Mouse (Mus musculus) neural tube, embryonic 12.5 days (tissue): ENCODE results near the gene Zkscan2. TPM values are rescaled to one million over a fixed set of nuclear protein-coding genes. Genes with fewer than 3 reads are reported as not detected.

ENCODE experiments used
- ATAC-seq: fragments of 200-750 bp; cut with Nextera tagmentation; 2 replicates; pipeline ENCODE4 v1.8.0; 2017; ENCODE audit warnings: low read depth, mild to moderate bottlenecking, moderate TSS enrichment, moderate library complexity; ENCODE audit not compliant: low FRiP score
- H3K27ac ChIP-seq: fragments of 300-500 bp; sonication (generic); 2 replicates; pipeline ENCODE4 v1.5.1; 2016
- H3K27me3 ChIP-seq: fragments of 300-500 bp; sonication (generic); replicated peaks from 2 replicates; pipeline ENCODE4 v1.6.1; 2016; ENCODE audit warnings: mild to moderate bottlenecking
- H3K36me3 ChIP-seq: fragments of 300-500 bp; sonication (generic); 2 replicates; pipeline ENCODE4 v1.6.1; 2016; ENCODE audit warnings: mild to moderate bottlenecking
- H3K4me1 ChIP-seq: fragments of 300-500 bp; sonication (generic); 2 replicates; pipeline ENCODE4 v1.6.1; 2016
- H3K4me2 ChIP-seq: fragments of 300-500 bp; sonication (generic); replicated peaks from 2 replicates; pipeline ENCODE4 v1.6.1; 2016; ENCODE audit warnings: mild to moderate bottlenecking
- H3K4me3 ChIP-seq: fragments of 300-500 bp; sonication (generic); 2 replicates; pipeline ENCODE4 v1.5.1; 2016
- H3K9ac ChIP-seq: fragments of 300-500 bp; sonication (generic); 2 replicates; pipeline ENCODE4 v1.6.1; 2016; ENCODE audit warnings: mild to moderate bottlenecking
- H3K9me3 ChIP-seq: fragments of 300-500 bp; sonication (generic); 2 replicates; pipeline ENCODE4 v1.6.1; 2016; ENCODE audit warnings: mild to moderate bottlenecking
- WGBS: fragments of 180-500 bp; shearing (Covaris S2); methylation state at CpG from one replicate; pipeline ENCODE4 v1.1.7; 2016; 5-methylcytosine and 5-hydroxymethylcytosine counted together
- polyA plus RNA-seq: library from polyadenylated mRNA; unstranded; fragments of >200 nt; fragmentation: Nextera tagmentation; extraction: Ambion mirVana; gene quantifications from 2 replicates; pipeline ENCODE4 v1.2.1, GENCODE M21; 2016

Zkscan2 gene
- polyA plus RNA-seq, 1 experiment from 2014 or later: 9.8 TPM

DNA sequence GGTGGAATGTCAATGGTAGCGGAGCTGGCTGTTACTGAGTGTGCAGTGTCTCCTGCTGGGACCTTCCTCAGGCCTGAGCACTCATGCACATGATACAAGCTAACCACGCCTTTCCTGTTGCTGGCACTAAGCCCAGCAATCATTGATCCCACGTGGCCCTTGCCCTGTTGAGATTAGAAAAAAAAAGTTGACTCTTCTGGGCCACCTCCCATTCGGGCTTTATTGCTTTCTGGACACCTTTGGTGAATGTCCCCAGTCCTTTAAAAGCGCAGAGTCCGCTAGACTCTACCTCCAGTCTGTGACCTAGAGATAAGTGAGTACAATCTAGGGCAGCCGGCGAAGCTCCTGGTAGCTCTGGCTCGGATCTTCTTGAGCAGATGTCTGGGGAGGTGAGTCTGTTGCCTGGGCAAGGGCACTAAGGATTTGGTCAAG, 38.2 kb downstream of the Zkscan2 start, which contains the start of gene Aqp8:
Gene Aqp8 (plus strand): TSS at position 222 of the 432 bp plus-strand sequence.
- Histone ChIP-seq H3K4me3 (no peak within 1 kb of the TSS), H3K9ac (no peak within 1 kb of the TSS), H3K4me2 (no peak within 1 kb of the TSS), H3K27ac (no peak within 1 kb of the TSS), H3K36me3 (no peaks in the 10 kb centered on the region), H3K4me1 (no peaks in the 10 kb centered on the region), H3K9me3 (no peaks in the 10 kb centered on the region), H3K27me3 (0 out of 2 replicates have a peak, but pooled peaks cover 3% of the 10 kb centered on the region)
- ATAC-seq: no peak
- 77% methylated on average over 9 of the region's 9 CpGs for WGBS

DNA sequence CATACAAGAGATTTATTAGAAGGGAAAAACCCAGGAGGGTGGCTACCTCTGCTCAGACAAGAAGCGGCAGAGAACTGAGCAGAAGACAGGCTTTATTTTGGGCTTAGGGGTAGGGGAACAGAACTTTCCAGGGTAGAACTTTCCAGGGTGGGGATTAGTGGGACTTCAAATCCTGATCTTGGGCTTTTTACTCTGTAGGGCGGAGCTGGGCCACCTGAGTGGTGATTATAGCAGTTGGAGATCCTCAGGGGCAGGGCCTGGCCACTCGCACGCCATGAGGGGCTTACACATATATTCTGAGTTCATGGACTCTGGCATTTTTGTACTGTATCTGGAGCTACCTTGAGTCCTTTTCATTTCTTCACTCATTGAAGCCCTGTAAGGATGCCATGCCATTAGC, 38.9 kb downstream of the Zkscan2 start:
- Histone ChIP-seq H3K9ac (no peak overlapping the region), H3K9me3 (no peaks in the 10 kb centered on the region), H3K4me1 (no peaks in the 10 kb centered on the region), H3K27ac (no peak overlapping the region), H3K27me3 (0 out of 2 replicates have a peak, but pooled peaks cover 3% of the 10 kb centered on the region), H3K36me3 (no peaks in the 10 kb centered on the region), H3K4me3 (no peak overlapping the region), H3K4me2 (no peak overlapping the region)
- ATAC-seq: no peak
- WGBS: 85% methylated on average over 4 of the region's 4 CpGs

DNA sequence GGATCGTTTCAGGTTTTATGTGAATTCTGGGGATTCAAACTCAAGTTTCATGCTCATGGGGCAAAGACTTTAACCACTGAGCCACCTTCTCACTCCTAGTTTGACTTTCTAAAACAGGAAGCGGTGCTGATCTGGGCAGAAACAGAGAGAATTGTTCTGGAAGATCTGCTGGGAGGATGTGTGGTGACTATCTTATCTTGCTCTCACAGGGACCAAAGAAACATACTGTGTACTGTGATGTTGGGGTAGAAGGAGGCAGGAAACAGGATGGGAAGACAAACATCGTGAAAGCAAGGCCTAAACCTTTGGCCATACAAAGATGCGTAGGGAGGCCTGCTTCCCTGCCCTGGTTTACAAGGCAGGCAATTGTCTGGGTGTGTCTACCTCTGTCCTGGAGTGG, 41.0 kb downstream of the Zkscan2 start:
- no peak for ATAC-seq
- WGBS: 84% methylated on average over 4 of the region's 4 CpGs
- H3K4me3 ChIP-seq: no peak overlapping the region
- no peaks in the 10 kb centered on the region for H3K9me3 ChIP-seq
- no peaks in the 10 kb centered on the region for H3K27me3 ChIP-seq
- no peak overlapping the region for H3K4me2 ChIP-seq
- H3K27ac ChIP-seq: no peak overlapping the region
- no peak overlapping the region for H3K9ac ChIP-seq
- H3K4me1 ChIP-seq: no peaks in the 10 kb centered on the region
- H3K36me3 ChIP-seq: no peaks in the 10 kb centered on the region

DNA sequence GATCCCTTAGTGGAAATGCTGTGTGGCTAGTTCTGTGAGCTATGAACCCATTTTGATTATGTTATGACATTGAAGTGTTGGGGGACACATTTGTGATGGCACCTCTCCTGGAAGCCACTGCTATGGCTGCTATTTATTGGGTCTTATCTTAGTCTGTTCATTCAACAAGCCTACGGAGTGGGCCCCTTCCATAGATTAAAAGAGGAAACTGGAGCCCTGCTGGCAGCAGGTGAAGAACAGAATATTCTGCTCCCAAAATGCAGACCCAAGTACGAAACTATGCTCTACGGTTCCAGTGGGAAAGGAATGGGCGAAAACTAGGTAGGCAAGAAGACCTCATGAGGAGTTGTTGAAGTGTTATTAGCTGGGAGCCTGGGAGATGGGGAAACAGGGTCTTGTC, 41.9 kb downstream of the Zkscan2 start:
- Histone ChIP-seq H3K4me3 (no peak overlapping the region), H3K36me3 (no peaks in the 10 kb centered on the region), H3K9me3 (no peaks in the 10 kb centered on the region), H3K27ac (no peak overlapping the region), H3K4me2 (no peak overlapping the region), H3K4me1 (no peaks in the 10 kb centered on the region), H3K9ac (no peak overlapping the region), H3K27me3 (no peaks in the 10 kb centered on the region)
- ATAC-seq: no peak
- 93% methylated on average over 4 of the region's 4 CpGs for WGBS

DNA sequence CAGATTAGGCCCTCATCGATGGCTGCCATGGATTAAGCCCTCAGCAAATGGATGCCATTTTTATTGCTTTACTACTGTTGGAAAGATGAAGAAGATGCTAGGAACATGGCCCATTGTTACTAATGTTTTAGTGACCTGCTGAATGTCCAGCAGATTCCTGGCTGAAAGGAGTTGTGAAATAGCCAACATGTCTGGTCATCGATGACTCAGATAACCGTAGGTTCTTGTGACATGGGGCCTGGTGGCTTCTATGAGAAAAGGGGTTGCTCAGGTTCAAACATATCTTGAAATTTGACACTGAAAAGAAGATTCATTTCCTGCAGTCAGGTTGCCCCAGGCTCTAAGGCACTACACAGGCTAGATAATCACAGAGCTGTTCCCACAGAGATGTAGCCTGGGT, 45.2 kb downstream of the Zkscan2 start:
- H3K36me3 ChIP-seq: no peaks in the 10 kb centered on the region
- no peak overlapping the region for H3K4me3 ChIP-seq
- WGBS: 92% methylated on average over 3 of the region's 3 CpGs
- no peaks in the 10 kb centered on the region for H3K4me1 ChIP-seq
- H3K9ac ChIP-seq: no peak overlapping the region
- H3K27me3 ChIP-seq: no peaks in the 10 kb centered on the region
- no peaks in the 10 kb centered on the region for H3K9me3 ChIP-seq
- no peak overlapping the region for H3K27ac ChIP-seq
- ATAC-seq: no peak
- no peak overlapping the region for H3K4me2 ChIP-seq

DNA sequence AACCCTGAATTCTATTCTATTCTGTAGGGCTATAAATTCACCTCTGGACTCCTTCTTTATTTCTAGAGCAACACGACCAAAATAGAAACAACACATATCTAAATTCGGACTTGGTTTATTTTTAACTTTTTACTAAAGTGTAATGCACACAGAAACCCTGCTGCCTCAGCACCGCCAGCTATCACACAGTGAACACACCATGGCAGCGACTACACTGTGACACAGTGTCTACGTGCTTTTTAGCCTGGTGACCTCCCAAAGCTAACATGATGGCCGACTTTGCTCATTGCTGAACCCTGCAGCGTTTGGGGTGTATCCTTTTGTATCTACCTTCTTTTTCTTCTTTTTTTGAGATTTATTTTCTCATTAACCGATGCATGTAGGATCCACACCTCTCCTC, 47.2 kb downstream of the Zkscan2 start:
- Histone ChIP-seq H3K27ac (no peak overlapping the region), H3K4me2 (no peak overlapping the region), H3K4me1 (no peaks in the 10 kb centered on the region), H3K36me3 (no peaks in the 10 kb centered on the region), H3K4me3 (no peak overlapping the region), H3K9ac (no peak overlapping the region), H3K27me3 (no peaks in the 10 kb centered on the region), H3K9me3 (no peaks in the 10 kb centered on the region)
- WGBS: 85% methylated on average over 8 of the region's 8 CpGs
- no peak for ATAC-seq

DNA sequence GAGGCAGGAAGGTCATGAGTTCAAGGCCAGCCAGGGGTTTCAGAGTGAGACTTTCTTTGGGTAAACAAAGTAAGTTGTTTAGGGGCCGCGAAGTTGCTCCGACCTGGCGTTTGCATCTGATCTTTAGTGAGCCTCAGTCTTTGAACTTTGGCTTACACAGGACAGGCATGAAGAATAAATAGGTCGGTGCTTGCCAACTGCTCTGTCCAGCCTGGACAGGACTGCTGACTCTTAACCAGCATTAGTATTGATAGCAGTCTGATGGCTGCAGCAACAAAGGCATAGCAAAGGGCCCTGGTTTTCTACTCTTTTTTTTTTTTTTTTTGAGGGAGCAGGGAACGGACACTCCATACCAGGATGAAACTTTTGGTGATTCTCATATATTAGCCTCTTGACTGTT, 47.7 kb downstream of the Zkscan2 start:
- WGBS: 81% methylated on average over 6 of the region's 6 CpGs
- no peak for ATAC-seq
- no peaks in the 10 kb centered on the region for H3K4me1 ChIP-seq
- H3K4me2 ChIP-seq: no peak overlapping the region
- no peak overlapping the region for H3K27ac ChIP-seq
- H3K36me3 ChIP-seq: no peaks in the 10 kb centered on the region
- no peaks in the 10 kb centered on the region for H3K27me3 ChIP-seq
- no peaks in the 10 kb centered on the region for H3K9me3 ChIP-seq
- no peak overlapping the region for H3K9ac ChIP-seq
- no peak overlapping the region for H3K4me3 ChIP-seq

DNA sequence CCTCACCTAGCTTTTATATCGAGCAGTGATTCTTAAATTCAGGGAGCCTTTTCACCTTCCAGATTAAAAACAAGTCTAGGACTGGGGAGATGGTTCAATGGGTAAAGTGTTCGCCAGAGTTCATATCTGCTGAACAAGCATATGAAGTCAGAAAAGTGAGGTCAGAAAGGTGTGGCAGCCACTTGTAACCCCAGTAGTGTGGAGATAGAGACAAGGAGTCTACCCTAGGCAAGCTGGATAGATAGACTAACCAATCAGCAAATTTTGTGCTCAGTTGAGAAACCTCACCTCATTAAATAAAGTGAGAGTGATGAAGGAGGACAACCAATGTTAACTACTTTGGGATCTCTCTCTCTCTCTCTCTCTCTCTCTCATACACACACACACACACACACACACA, 49.7 kb downstream of the Zkscan2 start:
- no peaks in the 10 kb centered on the region for H3K4me1 ChIP-seq
- no peak for ATAC-seq
- WGBS: 89% methylated on average over 2 of the region's 2 CpGs
- H3K9me3 ChIP-seq: no peaks in the 10 kb centered on the region
- H3K4me2 ChIP-seq: no peak overlapping the region
- H3K4me3 ChIP-seq: no peak overlapping the region
- H3K36me3 ChIP-seq: no peaks in the 10 kb centered on the region
- no peaks in the 10 kb centered on the region for H3K27me3 ChIP-seq
- no peak overlapping the region for H3K27ac ChIP-seq
- no peak overlapping the region for H3K9ac ChIP-seq

DNA sequence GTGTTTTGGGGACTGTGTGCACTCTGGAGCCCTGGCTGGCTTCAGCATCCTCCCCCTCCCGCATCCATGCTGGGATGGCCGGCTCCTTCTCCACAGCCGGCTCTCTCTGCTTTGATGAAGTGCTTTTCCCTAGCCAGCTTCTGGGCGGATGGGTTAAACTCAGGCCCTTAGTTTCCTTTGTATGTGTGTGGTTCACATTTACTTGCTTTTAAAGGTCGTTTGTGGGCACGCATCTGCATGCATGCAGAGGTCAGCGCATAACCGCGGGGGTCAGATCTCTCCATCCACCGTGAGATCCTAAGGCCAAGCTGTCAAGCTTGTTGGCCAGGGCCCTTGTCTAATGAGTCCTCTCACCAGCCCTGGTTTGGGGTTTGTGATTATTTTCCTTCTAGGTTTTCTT, 50.6 kb downstream of the Zkscan2 start:
- Histone ChIP-seq H3K4me2 (no peak overlapping the region), H3K27ac (no peak overlapping the region), H3K4me1 (no peaks in the 10 kb centered on the region), H3K4me3 (no peak overlapping the region), H3K9me3 (no peaks in the 10 kb centered on the region), H3K9ac (no peak overlapping the region), H3K36me3 (no peaks in the 10 kb centered on the region), H3K27me3 (no peaks in the 10 kb centered on the region)
- ATAC-seq: no peak
- WGBS: 69% methylated on average over 10 of the region's 10 CpGs

DNA sequence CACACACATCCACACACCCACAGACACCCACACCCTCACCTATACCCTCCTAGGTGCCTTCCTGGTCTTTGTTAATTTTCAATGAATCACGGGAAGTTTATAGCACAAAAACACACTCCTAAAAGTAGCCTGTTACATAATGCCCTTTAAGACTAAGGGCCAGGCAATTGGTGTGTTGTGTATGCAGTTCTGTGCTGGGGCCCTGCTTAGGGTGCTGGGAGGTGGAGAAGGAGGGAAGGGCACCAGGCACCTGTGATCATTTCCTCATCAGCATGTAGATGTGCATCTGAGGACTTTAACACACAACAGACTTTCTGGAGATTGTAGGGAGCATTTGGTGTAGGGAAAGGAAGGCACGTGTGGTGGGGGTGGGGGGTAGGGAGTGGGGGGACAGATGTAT, 51.5 kb downstream of the Zkscan2 start:
- Histone ChIP-seq H3K4me1 (no peaks in the 10 kb centered on the region), H3K27ac (no peak overlapping the region), H3K36me3 (no peaks in the 10 kb centered on the region), H3K9ac (no peak overlapping the region), H3K9me3 (no peaks in the 10 kb centered on the region), H3K4me3 (no peak overlapping the region), H3K4me2 (no peak overlapping the region), H3K27me3 (no peaks in the 10 kb centered on the region)
- 89% methylated on average over 2 of the region's 2 CpGs for WGBS
- ATAC-seq: no peak

DNA sequence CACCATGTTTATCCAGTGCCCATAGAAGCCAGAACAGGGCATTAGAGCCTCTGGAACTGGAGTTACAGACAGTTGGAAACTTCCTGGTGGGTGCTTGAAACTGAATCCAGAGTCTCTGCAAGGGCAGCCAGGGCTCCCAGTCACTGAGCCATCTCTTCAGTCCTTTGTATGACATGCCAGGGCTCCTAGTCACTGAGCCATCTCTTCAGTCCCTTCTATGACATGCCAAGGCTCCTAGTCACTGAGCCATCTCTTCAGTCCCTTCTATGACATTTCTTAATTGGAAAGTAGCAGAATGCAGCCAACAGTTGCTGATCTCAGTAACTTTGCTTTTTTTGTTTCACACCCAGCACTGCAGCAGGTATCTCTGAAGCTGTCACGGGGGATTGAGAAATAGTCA, 58.2 kb downstream of the Zkscan2 start:
- Histone ChIP-seq H3K4me2 (no peak overlapping the region), H3K27me3 (no peaks in the 10 kb centered on the region), H3K4me1 (no peaks in the 10 kb centered on the region), H3K9me3 (no peaks in the 10 kb centered on the region), H3K4me3 (no peak overlapping the region), H3K9ac (no peak overlapping the region), H3K27ac (no peak overlapping the region), H3K36me3 (no peaks in the 10 kb centered on the region)
- ATAC-seq: no peak
- 77% methylated on average over 1 of the region's 1 CpGs for WGBS

DNA sequence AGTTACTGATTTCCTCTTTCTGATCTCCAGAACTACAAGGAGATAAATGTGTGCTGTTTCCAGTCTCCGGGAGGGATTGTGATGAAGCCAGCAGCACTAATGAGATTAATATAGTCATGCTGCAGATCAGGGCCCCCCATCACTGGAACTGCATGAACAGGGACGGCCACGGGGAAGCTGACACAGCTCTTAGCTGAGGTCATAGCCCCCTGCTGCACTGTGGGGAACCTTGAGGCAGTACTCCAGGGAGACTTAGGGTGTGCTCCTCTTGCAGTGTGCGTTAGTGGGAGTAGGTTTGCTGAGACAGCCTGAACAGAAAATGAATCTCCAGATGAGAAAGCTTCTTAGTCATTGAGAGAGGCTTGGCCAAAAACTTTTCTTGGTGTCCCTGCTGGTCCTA, 69.0 kb downstream of the Zkscan2 start:
- Histone ChIP-seq H3K27ac (no peak overlapping the region), H3K27me3 (no peaks in the 10 kb centered on the region), H3K4me3 (no peak overlapping the region), H3K9ac (no peak overlapping the region), H3K4me1 (no peaks in the 10 kb centered on the region), H3K9me3 (no peaks in the 10 kb centered on the region), H3K4me2 (no peak overlapping the region), H3K36me3 (peaks cover 38% of the 10 kb centered on the region)
- ATAC-seq: no peak
- WGBS: 79% methylated on average over 4 of the region's 4 CpGs

DNA sequence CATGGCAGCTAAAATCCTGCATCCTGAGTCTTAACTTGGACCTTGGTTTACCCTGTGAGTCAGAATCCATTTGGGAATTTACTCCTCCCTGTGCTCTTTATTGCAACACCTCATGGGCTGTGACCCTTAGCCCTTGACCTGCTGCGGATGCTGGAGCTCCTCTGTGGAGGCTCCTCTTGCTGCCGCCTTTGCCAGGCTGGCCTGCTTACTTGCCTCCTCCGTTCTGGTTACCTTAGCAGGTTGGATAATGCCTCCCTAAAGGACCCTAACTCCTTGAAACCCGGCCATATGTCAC, 69.9 kb downstream of the Zkscan2 start:
- Histone ChIP-seq H3K27ac (no peak overlapping the region), H3K4me3 (no peak overlapping the region), H3K9ac (no peak overlapping the region), H3K4me2 (no peak overlapping the region), H3K4me1 (no peaks in the 10 kb centered on the region), H3K27me3 (no peaks in the 10 kb centered on the region), H3K36me3 (peaks cover 42% of the 10 kb centered on the region), H3K9me3 (no peaks in the 10 kb centered on the region)
- ATAC-seq: no peak
- 77% methylated on average over 4 of the region's 4 CpGs for WGBS
